Mouse (Mus musculus) adrenal gland, adult 18-20 months (tissue): ENCODE data around the gene Fbxo46. TPM values are rescaled to one million over a fixed set of nuclear protein-coding genes. Genes with fewer than 3 reads are reported as not detected.
"Not testable (repeated sequence)": the region's sequence is repeated elsewhere in the genome, so short reads cannot be mapped to it uniquely, and the experiment has no call there.

Source experiments
- DNase-seq, 2 experiments: peaks; one replicate each; pipeline ENCODE4 v3.0.0; 2021 to 2022; ENCODE audit warnings: low spot score in 2 of 2
- long read RNA-seq, 2 experiments: library from polyadenylated mRNA; stranded (forward); transcript quantifications; one replicate each; pipeline ENCODE4 v2.0.0; 2021
- total RNA-seq, 2 experiments: library from RNA; stranded (reverse); gene quantifications; 1 replicate in 1 of 2; 2 replicates in 1 of 2; pipeline ENCODE4 v1.2.3; 2021

Gene Fbxo46
- total RNA-seq: 10 to 100 TPM; 12.6 to 15.4 TPM
- long read RNA-seq, experiment 1, full-length matches to known transcripts: 9 of 12 reads
- long read RNA-seq, experiment 1, partial matches to known transcripts: 0 of 12 reads
- long read RNA-seq, experiment 1, other reads (novel, unspliced or antisense): 3 of 12 reads
- long read RNA-seq, experiment 2, full-length matches to known transcripts: 20 of 23 reads
- long read RNA-seq, experiment 2, partial matches to known transcripts: 2 of 23 reads
- long read RNA-seq, experiment 2, other reads (novel, unspliced or antisense): 1 of 23 reads

- DNase-seq: peak; percentile 79 to 81
These were observed at the start of gene Fbxo46 for GRCm38 (mm10) chr7:19119631-19120429. TSS of gene Fbxo46 (plus strand) at chr7:19119859.

DNA sequence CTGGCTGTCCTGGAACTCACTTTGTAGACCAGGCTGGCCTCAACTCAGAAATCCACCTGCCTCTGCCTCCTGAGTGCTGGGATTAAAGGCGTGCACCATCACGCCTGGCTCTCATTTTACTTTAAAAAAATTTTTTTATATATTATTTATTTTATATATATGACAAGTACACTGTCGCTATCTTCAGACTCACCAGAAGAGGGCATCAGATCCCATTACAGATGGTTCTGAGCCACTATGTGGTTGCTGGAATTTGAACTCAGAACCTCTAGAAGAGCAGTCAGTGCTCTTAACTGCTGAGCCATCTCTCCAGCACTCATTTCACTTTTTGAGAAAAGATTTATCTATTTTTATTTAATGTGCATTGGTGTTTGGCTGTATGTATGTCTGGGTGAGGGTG, 48.6 kb upstream of the Fbxo46 start:
- not testable (repeated sequence) for DNase-seq

GRCm38 (mm10) chr7:19073504-19073903, 46.2 kb upstream of the Fbxo46 start:
- peak in 1 of 2 experiments; percentile 54 for DNase-seq

GRCm38 (mm10) chr7:19074494-19074893, 45.2 kb upstream of the Fbxo46 start:
- DNase-seq: no peak

GRCm38 (mm10) chr7:19075231-19075630, 44.4 kb upstream of the Fbxo46 start:
- DNase-seq: no peak

DNA sequence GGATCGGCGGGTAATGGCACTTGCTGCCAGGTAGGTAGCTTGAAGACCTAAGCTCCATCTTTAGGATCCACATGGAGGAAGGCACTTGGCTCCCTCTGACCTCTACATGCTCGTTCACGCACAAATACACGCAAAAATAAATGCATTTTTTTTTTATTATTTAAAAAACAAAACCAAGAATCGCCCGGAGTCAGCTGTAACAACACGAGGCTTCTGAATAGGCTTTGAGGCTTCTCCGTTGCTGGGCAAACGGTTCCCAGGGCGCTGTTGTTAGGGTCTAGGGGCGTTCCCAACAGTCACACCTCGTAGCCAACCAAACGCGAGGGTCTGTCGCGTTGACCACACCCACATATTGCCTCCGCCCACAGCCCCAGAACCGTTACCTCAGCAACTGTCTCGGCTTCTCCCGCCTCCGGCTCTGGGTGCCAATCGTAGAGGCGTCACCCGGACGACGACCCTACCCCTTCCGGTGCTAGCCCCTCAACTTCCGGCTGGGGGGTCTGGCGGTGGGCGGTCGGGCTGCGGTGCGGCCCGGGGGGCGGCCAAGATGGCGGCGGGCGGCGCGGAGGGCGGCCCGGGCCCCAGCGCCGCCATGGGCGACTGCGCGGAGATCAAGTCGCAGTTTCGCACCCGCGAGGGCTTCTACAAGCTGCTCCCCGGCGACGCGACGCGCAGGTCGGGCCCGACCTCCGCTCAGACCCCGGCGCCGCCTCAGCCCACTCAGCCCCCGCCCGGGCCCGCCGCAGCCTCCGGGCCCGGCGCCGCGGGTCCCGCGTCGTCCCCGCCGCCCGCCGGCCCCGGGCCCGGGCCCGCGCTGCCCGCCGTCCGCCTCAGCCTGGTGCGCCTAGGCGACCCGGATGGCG, 43.7 kb upstream of the Fbxo46 start, which contains the start of gene Dmwd:
Dmwd (plus strand) TSS at position 505 of the 863 bp plus-strand sequence.
- peak; percentile 85 to 86 for DNase-seq

- DNase-seq: peak in 1 of 2 experiments; percentile 41
These were observed 43.1 kb upstream of the Fbxo46 start for GRCm38 (mm10) chr7:19076586-19076991.

DNA sequence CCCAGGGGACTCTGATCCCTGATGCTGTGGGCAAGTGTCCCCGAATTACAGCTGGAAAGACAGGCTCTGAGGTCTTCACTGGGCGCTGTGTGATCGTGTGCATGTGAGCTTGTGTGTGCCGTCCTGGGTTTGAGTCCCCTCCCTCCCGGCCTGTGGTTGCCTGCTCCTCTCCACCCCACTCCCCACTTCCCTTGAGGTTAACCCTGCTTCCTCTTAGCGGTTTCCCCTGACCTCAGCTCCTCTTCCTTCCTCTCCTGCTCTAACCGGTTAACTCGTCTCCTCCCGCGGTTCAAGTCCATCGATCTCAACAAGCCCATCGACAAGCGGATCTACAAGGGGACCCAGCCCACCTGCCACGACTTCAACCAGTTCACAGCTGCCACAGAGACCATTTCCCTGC, 41.9 kb upstream of the Fbxo46 start:
- DNase-seq: peak in 1 of 2 experiments; percentile 42

- no peak for DNase-seq
These were observed 40.9 kb upstream of the Fbxo46 start for GRCm38 (mm10) chr7:19078732-19079131.

DNA sequence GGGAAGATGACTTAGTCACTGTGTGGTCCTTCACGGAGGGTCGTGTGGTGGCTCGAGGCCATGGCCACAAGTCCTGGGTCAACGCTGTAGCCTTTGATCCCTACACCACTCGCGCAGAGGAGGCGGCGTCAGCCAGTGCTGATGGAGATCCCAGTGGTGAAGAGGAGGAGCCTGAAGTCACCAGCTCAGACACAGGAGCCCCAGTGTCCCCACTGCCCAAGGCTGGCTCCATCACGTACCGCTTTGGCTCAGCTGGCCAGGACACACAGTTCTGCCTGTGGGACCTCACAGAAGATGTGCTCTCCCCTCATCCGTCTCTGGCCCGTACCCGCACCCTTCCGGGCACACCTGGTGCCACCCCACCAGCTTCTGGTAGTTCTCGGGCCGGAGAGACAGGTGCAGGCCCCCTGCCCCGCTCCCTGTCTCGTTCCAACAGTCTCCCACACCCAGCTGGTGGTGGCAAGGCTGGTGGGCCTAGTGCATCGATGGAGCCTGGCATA, 39.2 kb upstream of the Fbxo46 start:
- no peak for DNase-seq

DNA sequence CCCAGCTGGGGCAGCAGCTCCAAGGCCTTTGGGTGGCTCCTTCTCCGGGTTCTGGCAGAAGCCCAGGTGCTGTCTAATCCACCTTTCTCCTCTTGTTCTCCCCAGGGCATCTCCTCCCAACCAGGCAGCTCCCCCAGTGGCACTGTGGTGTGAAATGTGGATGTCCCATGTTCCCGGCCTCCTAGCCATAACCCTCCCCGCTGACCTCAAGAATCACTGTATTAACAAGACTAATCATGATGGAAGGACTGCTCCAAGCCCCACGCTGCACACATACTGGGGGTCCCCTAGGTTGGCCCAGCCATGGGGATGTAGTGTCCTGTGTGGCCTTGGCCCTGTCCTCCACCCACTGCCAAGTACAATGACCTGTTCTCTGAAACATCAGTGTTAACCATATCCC, 37.5 kb upstream of the Fbxo46 start:
- no peak for DNase-seq

DNA sequence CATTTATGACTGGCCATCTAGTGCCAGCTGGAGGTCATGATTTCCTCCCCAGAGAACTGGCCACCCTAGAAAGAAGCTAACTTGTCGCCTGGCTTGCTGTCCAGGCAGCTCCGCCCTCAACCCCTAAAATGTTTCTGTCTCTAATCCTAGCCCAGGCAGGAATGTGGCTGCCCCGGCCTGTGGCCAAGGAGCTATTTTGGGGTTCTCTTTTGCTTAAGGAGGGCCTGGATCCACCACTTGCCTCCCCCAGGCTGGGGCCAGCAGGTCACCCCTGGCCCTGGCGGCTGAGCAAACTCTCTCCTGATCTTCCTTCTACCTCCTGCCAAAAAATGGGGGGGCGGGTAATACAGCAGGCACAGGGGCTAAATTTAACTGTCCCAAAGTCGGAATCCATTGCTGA, 36.6 kb upstream of the Fbxo46 start:
- DNase-seq: no peak

- peak; percentile 65 to 68 for DNase-seq
These were observed 36.0 kb upstream of the Fbxo46 start, which contains the start of gene Dmpk for GRCm38 (mm10) chr7:19083701-19084100. TSS of gene Dmpk (plus strand) at chr7:19083849.

GRCm38 (mm10) chr7:19084277-19084771, 35.3 kb upstream of the Fbxo46 start:
- DNase-seq: no peak

- DNase-seq: no peak
These were observed 34.7 kb upstream of the Fbxo46 start for GRCm38 (mm10) chr7:19084921-19085473.

DNA sequence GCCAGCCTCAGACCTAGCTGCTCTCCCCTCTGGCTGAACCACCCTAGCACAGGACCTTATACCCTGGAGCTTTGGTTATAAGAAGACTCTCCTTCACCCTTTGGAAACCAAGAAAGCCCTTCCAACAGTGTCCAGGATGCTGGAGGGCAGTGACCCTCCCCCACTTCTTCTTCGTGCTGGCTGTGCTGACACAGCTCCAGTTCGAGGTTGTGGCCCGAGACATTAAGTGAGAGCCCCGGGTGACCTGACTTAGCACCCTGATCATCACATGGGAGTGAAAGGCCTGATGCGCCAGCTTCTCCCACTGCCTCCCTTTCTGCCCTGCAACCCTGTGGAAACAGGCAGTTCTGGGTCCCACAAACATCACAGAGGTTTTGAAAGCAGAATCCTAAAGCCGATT, 34.2 kb upstream of the Fbxo46 start:
- no peak for DNase-seq

DNA sequence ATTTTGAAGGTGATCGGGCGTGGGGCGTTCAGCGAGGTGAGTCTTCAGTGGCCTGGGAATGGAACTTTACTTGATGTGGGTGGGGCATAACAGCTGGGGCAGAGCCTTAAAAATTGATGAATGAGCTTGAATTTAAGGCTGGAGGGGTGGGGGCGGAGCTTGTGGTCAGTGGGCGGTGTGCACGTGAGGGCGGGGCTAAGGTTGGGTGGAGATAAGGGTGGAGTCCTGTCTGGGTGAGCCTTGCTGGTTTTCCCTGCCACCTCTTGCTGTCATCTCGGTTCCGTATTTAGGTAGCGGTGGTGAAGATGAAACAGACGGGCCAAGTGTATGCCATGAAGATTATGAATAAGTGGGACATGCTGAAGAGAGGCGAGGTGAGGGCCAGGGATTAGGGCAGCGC, 33.6 kb upstream of the Fbxo46 start:
- peak in 1 of 2 experiments; percentile 68 for DNase-seq

DNA sequence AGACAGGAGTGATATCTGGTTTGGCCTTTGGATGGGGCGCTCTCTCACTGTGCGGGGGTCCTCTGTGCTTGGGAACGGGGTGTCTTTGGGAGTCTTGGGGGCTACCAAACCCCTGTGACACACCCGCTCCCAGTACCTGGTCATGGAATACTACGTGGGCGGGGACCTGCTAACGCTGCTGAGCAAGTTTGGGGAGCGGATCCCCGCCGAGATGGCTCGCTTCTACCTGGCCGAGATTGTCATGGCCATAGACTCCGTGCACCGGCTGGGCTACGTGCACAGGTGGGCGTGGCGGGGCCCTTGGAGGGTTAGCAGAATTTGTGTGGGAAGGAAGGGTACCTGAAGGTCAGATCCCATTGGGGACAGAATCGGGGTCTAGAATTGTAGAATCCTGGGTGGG, 32.9 kb upstream of the Fbxo46 start:
- no peak for DNase-seq

DNA sequence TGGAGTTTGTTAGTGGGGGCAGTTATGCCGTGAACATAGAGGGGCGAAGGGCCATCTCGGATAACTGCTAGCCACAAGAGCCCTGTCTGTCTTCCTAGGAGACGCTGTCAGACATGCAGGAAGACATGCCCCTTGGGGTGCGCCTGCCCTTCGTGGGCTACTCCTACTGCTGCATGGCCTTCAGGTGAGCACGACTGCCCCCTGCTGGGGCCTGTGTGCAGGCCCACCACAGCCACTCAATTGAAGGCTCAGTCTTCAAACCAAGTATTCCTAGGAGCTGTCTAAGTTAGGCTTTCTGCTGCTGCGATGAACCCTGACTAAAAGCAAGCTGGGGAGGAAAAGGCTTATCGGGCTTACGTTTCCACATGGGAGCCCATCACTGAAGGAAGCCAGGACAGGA, 30.8 kb upstream of the Fbxo46 start:
- peak in 1 of 2 experiments; percentile 76 for DNase-seq

DNA sequence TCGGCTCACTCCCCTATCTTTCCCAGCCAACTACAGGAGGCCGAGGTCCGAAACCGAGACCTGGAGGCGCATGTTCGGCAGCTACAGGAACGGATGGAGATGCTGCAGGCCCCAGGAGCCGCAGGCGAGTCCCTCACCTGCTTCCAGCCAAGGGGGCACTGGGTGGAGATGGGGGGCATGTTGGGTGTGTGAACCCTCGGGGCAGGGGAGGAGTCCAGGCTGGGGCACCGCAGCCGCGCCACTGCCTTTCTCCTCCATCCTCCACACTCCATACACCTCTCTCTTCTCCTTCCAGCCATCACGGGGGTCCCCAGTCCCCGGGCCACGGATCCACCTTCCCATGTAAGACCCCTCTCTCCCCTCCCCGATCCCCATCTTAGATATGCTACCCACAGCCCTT, 27.7 kb upstream of the Fbxo46 start:
- no peak for DNase-seq
